Mouse (Mus musculus) MEL (cell line): ENCODE data around the gene Elof1. TPM values are rescaled to one million over a fixed set of nuclear protein-coding genes. Genes with fewer than 3 reads are reported as not detected.

Source experiments
- DNase-seq: peaks from one replicate; pipeline ENCODE4 v3.0.0; 2011; ENCODE audit warnings: low read depth, low spot score
- H3K27ac ChIP-seq: 2 replicates; pipeline ENCODE4 v1.5.1; 2012; ENCODE audit warnings: low read depth, mild to moderate bottlenecking, control low read depth, low read length, moderate library complexity; ENCODE audit not compliant: control insufficient read depth
- H3K27me3 ChIP-seq, 2 experiments: fragments of 150-350 bp in 1 of 2; sonication (generic) in 1 of 2; 2 replicates each; pipeline ENCODE4 v1.6.1; 2012; ENCODE audit warnings: low read length in 2 of 2, mild to moderate bottlenecking in 2 of 2, improper control_type of control experiment in 1 of 2, moderate library complexity in 1 of 2; ENCODE audit not compliant: insufficient read depth in 2 of 2, control insufficient read depth in 1 of 2
- H3K36me3 ChIP-seq, 2 experiments: 2 replicates each; pipeline ENCODE4 v1.6.1; 2012 to 2014; ENCODE audit warnings: low read length in 2 of 2, improper control_type of control experiment in 1 of 2, inconsistent platforms in 1 of 2, mild to moderate bottlenecking in 1 of 2; ENCODE audit not compliant: insufficient read depth in 2 of 2, control insufficient read depth in 1 of 2
- H3K4me1 ChIP-seq, 2 experiments: fragments of 150-350 bp in 1 of 2; sonication (generic) in 1 of 2; 2 replicates each; pipeline ENCODE4 v1.6.1; 2012; ENCODE audit warnings: low read length in 2 of 2, improper control_type of control experiment in 1 of 2, mild to moderate bottlenecking in 1 of 2; ENCODE audit not compliant: insufficient read depth in 2 of 2, control insufficient read depth in 1 of 2
- H3K4me3 ChIP-seq, 2 experiments: fragments of 150-350 bp in 1 of 2; sonication (generic) in 1 of 2; 2 replicates each; pipeline ENCODE4 v1.5.1; 2012; ENCODE audit warnings: low read depth in 2 of 2, low read length in 2 of 2, mild to moderate bottlenecking in 2 of 2, moderate library complexity in 2 of 2, control low read depth in 1 of 2, improper control_type of control experiment in 1 of 2; ENCODE audit not compliant: control insufficient read depth in 1 of 2, insufficient read depth in 1 of 2
- H3K79me2 ChIP-seq: 2 replicates; pipeline ENCODE4 v1.6.1; 2012; ENCODE audit warnings: mild to moderate bottlenecking, low read length, moderate library complexity; ENCODE audit not compliant: control insufficient read depth, poor library complexity, insufficient read depth
- H3K9ac ChIP-seq: 2 replicates; pipeline ENCODE4 v1.6.1; 2012; ENCODE audit warnings: low read depth, mild to moderate bottlenecking, control low read depth, low read length, moderate library complexity; ENCODE audit not compliant: control insufficient read depth, poor library complexity, severe bottlenecking
- H3K9me3 ChIP-seq: fragments of 150-350 bp; sonication (generic); replicated peaks from 2 replicates; pipeline ENCODE4 v1.6.1; 2012; ENCODE audit warnings: mild to moderate bottlenecking, low read length, improper control_type of control experiment, moderate library complexity; ENCODE audit not compliant: insufficient read depth
- BHLHE40 ChIP-seq: IDR thresholded peaks from 2 replicates; pipeline ENCODE4 v1.6.1; 2012; ENCODE audit warnings: low read depth, mild to moderate bottlenecking, inconsistent platforms, low read length, improper control_type of control experiment, borderline replicate concordance
- CHD1 ChIP-seq: IDR thresholded peaks from 2 replicates; pipeline ENCODE4 v1.6.1; 2012; ENCODE audit warnings: low read depth, mild to moderate bottlenecking, inconsistent platforms, low read length, improper control_type of control experiment
- CHD2 ChIP-seq: IDR thresholded peaks from 2 replicates; pipeline ENCODE4 v1.6.1; 2011; ENCODE audit warnings: low read length, improper control_type of control experiment
- CTCF ChIP-seq, 3 experiments: IDR thresholded peaks in 2 of 3; conservative IDR thresholded peaks in 1 of 3; 2 replicates each; pipeline ENCODE4 v1.5.1; 2011 to 2012; ENCODE audit warnings: low read length in 3 of 3, low read depth in 2 of 3, mild to moderate bottlenecking in 2 of 3, improper control_type of control experiment in 1 of 3, inconsistent platforms in 1 of 3, mixed read lengths in 1 of 3, moderate library complexity in 1 of 3; ENCODE audit not compliant: control insufficient read depth in 1 of 3, insufficient read depth in 1 of 3, poor library complexity in 1 of 3, severe bottlenecking in 1 of 3
- E2F4 ChIP-seq: IDR thresholded peaks from 2 replicates; pipeline ENCODE4 v1.6.1; 2011; ENCODE audit warnings: low read depth, low read length, improper control_type of control experiment, borderline replicate concordance
- ELF1 ChIP-seq: IDR thresholded peaks from 2 replicates; pipeline ENCODE4 v1.6.1; 2014; ENCODE audit warnings: low read depth, mild to moderate bottlenecking, inconsistent platforms, low read length, improper control_type of control experiment, moderate library complexity
- EP300 ChIP-seq, 2 experiments: IDR thresholded peaks; 2 replicates each; pipeline ENCODE4 v1.6.1; 2011; ENCODE audit warnings: improper control_type of control experiment in 2 of 2, low read length in 2 of 2, low read depth in 1 of 2, mild to moderate bottlenecking in 1 of 2
- ETS1 ChIP-seq: IDR thresholded peaks from 2 replicates; pipeline ENCODE4 v1.6.1; 2012; ENCODE audit warnings: low read depth, mild to moderate bottlenecking, inconsistent platforms, low read length, improper control_type of control experiment, moderate library complexity
- GATA1 ChIP-seq: IDR thresholded peaks from 2 replicates; pipeline ENCODE4 v1.6.1; 2011; ENCODE audit warnings: low read depth, low read length, improper control_type of control experiment
- JUND ChIP-seq: IDR thresholded peaks from 2 replicates; pipeline ENCODE4 v1.6.1; 2011; ENCODE audit warnings: low read depth, mild to moderate bottlenecking, improper control_type of control experiment, low read length
- KAT2A ChIP-seq: conservative IDR thresholded peaks from 2 replicates; pipeline ENCODE4 v1.6.1; 2012; ENCODE audit warnings: low read depth, low read length, improper control_type of control experiment, inconsistent platforms
- MAZ ChIP-seq: IDR thresholded peaks from 2 replicates; pipeline ENCODE4 v1.6.1; 2012; ENCODE audit warnings: low read depth, mild to moderate bottlenecking, inconsistent platforms, low read length, improper control_type of control experiment
- MYB ChIP-seq: IDR thresholded peaks from 2 replicates; pipeline ENCODE4 v1.6.1; 2011; ENCODE audit warnings: mild to moderate bottlenecking, low read depth, low read length, improper control_type of control experiment
- MYC ChIP-seq: IDR thresholded peaks from 2 replicates; pipeline ENCODE4 v1.6.1; 2011; ENCODE audit warnings: low read depth, mild to moderate bottlenecking, low read length, improper control_type of control experiment, moderate library complexity
- NRF1 ChIP-seq: IDR thresholded peaks from 2 replicates; pipeline ENCODE4 v1.6.1; 2014; ENCODE audit warnings: low read depth, mild to moderate bottlenecking, inconsistent platforms, low read length, improper control_type of control experiment, moderate library complexity; ENCODE audit not compliant: poor library complexity, insufficient read depth, severe bottlenecking
- POLR2A ChIP-seq, 2 experiments: IDR thresholded peaks; 2 replicates each; pipeline ENCODE4 v1.6.1; 2011 to 2012; ENCODE audit warnings: low read length in 2 of 2, mild to moderate bottlenecking in 2 of 2, control low read depth in 1 of 2, improper control_type of control experiment in 1 of 2, low read depth in 1 of 2, moderate library complexity in 1 of 2; ENCODE audit not compliant: control insufficient read depth in 1 of 2, insufficient read depth in 1 of 2, poor library complexity in 1 of 2
- POLR2AphosphoS2 ChIP-seq: IDR thresholded peaks from 2 replicates; pipeline ENCODE4 v1.6.1; 2011; ENCODE audit warnings: low read length, improper control_type of control experiment
- RAD21 ChIP-seq: IDR thresholded peaks from 2 replicates; pipeline ENCODE4 v1.6.1; 2011; ENCODE audit warnings: mild to moderate bottlenecking, low read depth, low read length, improper control_type of control experiment
- RCOR1 ChIP-seq: IDR thresholded peaks from 2 replicates; pipeline ENCODE4 v1.6.1; 2012; ENCODE audit warnings: low read depth, mild to moderate bottlenecking, inconsistent platforms, low read length, improper control_type of control experiment
- SIN3A ChIP-seq: IDR thresholded peaks from 2 replicates; pipeline ENCODE4 v1.6.1; 2012; ENCODE audit warnings: low read length, improper control_type of control experiment, inconsistent platforms
- TBP ChIP-seq: IDR thresholded peaks from 2 replicates; pipeline ENCODE4 v1.8.0; 2011; ENCODE audit warnings: low read depth, low read length, improper control_type of control experiment
- USF1 ChIP-seq: IDR thresholded peaks from 2 replicates; pipeline ENCODE4 v1.6.1; 2014; ENCODE audit warnings: low read depth, mild to moderate bottlenecking, inconsistent platforms, low read length, improper control_type of control experiment, moderate library complexity
- ZC3H11A ChIP-seq: IDR thresholded peaks from 2 replicates; pipeline ENCODE4 v1.6.1; 2012; ENCODE audit warnings: low read depth, mild to moderate bottlenecking, inconsistent platforms, low read length, improper control_type of control experiment
- polyA plus RNA-seq, 2 experiments: library from polyadenylated mRNA; stranded (reverse) in 1 of 2; unstranded in 1 of 2; fragments of >175 nt in 1 of 2; fragments of >200 nt in 1 of 2; gene quantifications; 2 replicates each; pipeline versions ENCODE4 v1.2.1 to v1.2.4; 2012; ENCODE audit warnings: low replicate concordance in 2 of 2, low read depth in 1 of 2; ENCODE audit not compliant: insufficient read length in 2 of 2, insufficient read depth in 1 of 2, missing spikeins in 1 of 2
- total RNA-seq: library from RNA; depleted of rRNA; stranded (reverse); fragments of 300-350 nt; gene quantifications from 2 replicates; pipeline ENCODE4 v1.2.3, GENCODE M21; 2012

Elof1 gene
- total and polyA plus RNA-seq, 3 experiments, result 421 to 505 TPM; not detected in 1

DNA sequence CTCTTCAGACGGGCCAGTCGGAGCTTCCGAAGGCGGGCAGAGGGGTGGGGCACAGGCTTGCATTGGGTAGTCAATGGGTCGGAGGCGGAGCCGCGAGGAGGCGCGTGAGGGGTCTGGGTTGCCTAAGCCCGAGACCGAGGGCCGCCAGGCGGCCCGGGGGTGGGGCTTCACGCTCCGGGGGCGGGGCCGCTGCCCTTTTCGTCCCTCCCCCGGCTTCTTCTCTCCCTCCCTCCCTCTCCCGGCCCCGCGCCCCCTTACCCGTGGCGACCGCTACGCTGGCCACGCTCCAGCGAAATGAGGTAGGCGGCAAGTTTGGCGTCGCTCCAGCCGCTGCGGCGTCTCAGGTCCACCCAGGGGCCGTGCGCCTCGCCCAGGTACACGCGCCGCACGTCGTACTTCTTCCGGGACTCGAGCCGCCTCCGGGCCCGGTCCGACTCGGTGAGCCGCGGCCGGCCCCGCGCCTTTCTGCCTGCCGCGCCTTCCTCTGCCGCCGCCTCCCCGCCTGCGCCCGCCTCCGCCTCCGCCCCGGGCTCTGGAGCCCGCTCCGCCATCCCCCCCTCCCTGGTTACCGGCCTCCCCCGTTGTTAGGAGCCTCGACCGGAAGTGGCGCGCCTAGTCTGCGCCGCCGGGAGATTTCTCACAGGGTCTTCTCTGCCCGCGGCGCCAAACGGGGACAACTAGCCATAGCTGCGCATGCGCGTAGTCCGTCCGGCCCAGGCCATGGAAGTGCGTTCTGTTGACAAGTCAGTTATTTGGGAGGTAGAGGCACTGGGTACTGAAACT, 46.0 kb downstream of the Elof1 start, which contains the start of the genes Gm49318 and Zfp653 (continued):
- TF ChIP-seq KAT2A (peak; percentile 96), ZC3H11A (0 out of 2 replicates have a peak, but pooled peaks have one; percentile 29), EP300 (IDR thresholded peaks at IDR 0.05; ENCODE audit: low read depth in 1 of 2, low read length in 2 of 2) (peak in 1 of 2 experiments; percentile 39; a peak in 2 of 4 replicates), RAD21 (no peak), E2F4 (peak; percentile 89; the same call in 1 of the 2 replicates), CTCF (IDR thresholded peaks at IDR 0.05 in 2 of 3, conservative IDR thresholded peaks at IDR 0.05 in 1 of 3; ENCODE audit: control insufficient read depth in 1 of 3, insufficient read depth in 1 of 3, low read depth in 2 of 3, low read length in 3 of 3, poor library complexity in 1 of 3, severe bottlenecking in 1 of 3) (peak in 1 of 3 experiments; percentile 5; a peak in 1 of 6 replicates), CHD2 (0 out of 2 replicates have a peak, but pooled peaks have one; percentile 19), USF1 (peak; percentile 65), MAZ (peak; percentile 98), MYB (peak; percentile 68), NRF1 (peak; percentile 98; the same call in 1 of the 2 replicates), ETS1 (peak; percentile 55), POLR2A (IDR thresholded peaks at IDR 0.05; ENCODE audit: control insufficient read depth in 1 of 2, insufficient read depth in 1 of 2, low read depth in 1 of 2, low read length in 2 of 2, poor library complexity in 1 of 2) (peak; percentile 92 to 98), RCOR1 (no peak), CHD1 (no peak), JUND (no peak), POLR2AphosphoS2 (peak; percentile 99), BHLHE40 (no peak), SIN3A (peak; percentile 99), TBP (peak; percentile 76)
- TF ChIP-seq, all 39 proteins: peak for 28

DNA sequence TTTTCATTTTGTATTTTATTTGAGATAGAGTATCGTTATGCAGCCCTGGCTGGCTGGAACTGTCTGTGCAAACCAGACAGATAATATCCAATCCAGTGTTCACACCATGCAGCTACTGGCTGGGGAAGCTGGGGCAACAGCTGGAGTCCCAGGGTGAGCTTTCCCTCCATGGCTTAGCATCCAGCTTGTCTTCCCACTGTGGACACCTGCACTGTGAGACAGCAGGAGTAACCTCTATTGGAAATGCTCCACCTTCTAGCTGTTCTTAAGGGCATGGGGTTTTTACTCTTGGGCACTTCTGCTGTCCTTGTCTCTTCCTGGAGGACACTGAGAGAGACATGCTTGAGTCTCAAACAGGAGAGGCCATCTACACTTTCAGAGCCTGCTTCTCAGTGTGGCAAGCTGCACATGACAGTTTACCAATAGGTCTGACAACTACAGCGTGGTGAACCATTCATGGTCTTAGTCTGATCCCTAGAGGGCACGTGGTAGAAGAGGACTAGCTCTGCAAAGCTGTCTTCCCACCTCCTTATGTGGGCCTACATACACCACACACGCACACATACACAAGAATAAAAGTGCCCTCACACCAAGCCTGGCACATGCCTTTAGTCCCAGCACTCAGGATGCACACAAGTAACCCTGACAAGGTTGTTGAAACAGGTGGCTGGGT, 47.0 kb downstream of the Elof1 start:
- no peaks in the 10 kb centered on the region for H3K9me3 ChIP-seq
- no peak overlapping the region for H3K27ac ChIP-seq
- peak overlapping the region; percentile 41 for H3K9ac ChIP-seq
- no peaks in the 10 kb centered on the region for H3K27me3 ChIP-seq
- no peak for TF ChIP-seq MAZ
- no peak for TF ChIP-seq GATA1
- no peak for TF ChIP-seq CHD1
- peak; percentile 9 for TF ChIP-seq RAD21
- 0 out of 6 replicates have a peak, but pooled peaks of 1 of the 3 experiments have one; percentile 1 for TF ChIP-seq CTCF (IDR thresholded peaks at IDR 0.05 in 2 of 3, conservative IDR thresholded peaks at IDR 0.05 in 1 of 3; ENCODE audit: control insufficient read depth in 1 of 3, insufficient read depth in 1 of 3, low read depth in 2 of 3, low read length in 3 of 3, poor library complexity in 1 of 3, severe bottlenecking in 1 of 3)
- TF ChIP-seq MYC, result 0 out of 2 replicates have a peak, but pooled peaks have one; percentile 5
- no peak for TF ChIP-seq ELF1
- peak; percentile 22; the same call in 1 of the 2 replicates for TF ChIP-seq ZC3H11A
- peak overlapping the region; percentile 55 to 78 for H3K4me3 ChIP-seq
- H3K79me2 ChIP-seq, result peaks cover 6% of the 10 kb centered on the region
- H3K36me3 ChIP-seq, result peaks cover 2 to 6% of the 10 kb centered on the region in 2 experiments; a peak in 2 of 4 replicates
- peaks cover 1 to 10% of the 10 kb centered on the region in 2 experiments for H3K4me1 ChIP-seq
- no peak for DNase-seq
